Mouse (Mus musculus) CH12.LX (cell line): ENCODE data around the gene Cep104.

ENCODE experiments used
- CTCF ChIP-seq, 2 experiments: IDR thresholded peaks in 1 of 2; conservative IDR thresholded peaks in 1 of 2; 2 replicates each; pipeline ENCODE4 v1.5.1; 2011 to 2012; ENCODE audit warnings: low read depth in 2 of 2, low read length in 2 of 2, improper control_type of control experiment in 1 of 2, inconsistent platforms in 1 of 2, mild to moderate bottlenecking in 1 of 2, moderate library complexity in 1 of 2
- IRF4 ChIP-seq: IDR thresholded peaks from 2 replicates; pipeline ENCODE4 v1.6.1; 2014; ENCODE audit warnings: low read depth, mild to moderate bottlenecking, inconsistent platforms, low read length, improper control_type of control experiment
- NRF1 ChIP-seq: IDR thresholded peaks from 2 replicates; pipeline ENCODE4 v1.6.1; 2014; ENCODE audit warnings: low read depth, mild to moderate bottlenecking, inconsistent platforms, low read length, improper control_type of control experiment, moderate library complexity
- POLR2A ChIP-seq: IDR thresholded peaks from 2 replicates; pipeline ENCODE4 v1.6.1; 2011; ENCODE audit warnings: low read depth, mild to moderate bottlenecking, improper control_type of control experiment, low read length

- TF ChIP-seq POLR2A, result no peak
- TF ChIP-seq IRF4, result no peak
- no peak for TF ChIP-seq CTCF (conservative IDR thresholded peaks at IDR 0.05 in 1 of 2, IDR thresholded peaks at IDR 0.05 in 1 of 2; ENCODE audit: low read depth in 2 of 2, low read length in 2 of 2)
- no peak for TF ChIP-seq NRF1
Measured at GRCm38 (mm10) chr4:154037123-154037522, 62.1 kb downstream of the Cep104 start.
